Mouse (Mus musculus): Measurements from ENCODE around the gene Spsb1.

DNA sequence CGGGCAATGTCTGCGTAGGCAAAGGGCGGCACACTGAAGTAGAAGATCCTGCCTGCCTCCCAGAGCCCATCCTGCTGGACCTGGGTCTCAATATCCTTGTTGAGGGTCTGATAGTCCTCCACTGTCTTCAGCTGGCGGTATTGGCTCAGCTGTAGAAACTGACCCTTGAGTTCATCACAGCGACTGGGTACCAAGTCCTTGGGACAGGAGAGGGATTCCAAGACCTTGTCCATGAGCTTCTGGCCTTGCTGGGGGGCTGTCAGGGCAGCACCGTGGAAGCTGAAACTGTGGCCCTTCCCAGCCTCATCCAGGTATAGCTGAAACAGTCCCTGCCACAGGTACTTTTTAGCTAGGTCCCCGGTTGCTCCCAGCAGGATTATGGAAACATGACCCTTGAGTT, 41.1 kb upstream of the Spsb1 start:
- TF ChIP-seq CTCF (IDR thresholded peaks at IDR 0.05; ENCODE audit: low read depth) = no peak
- no peak for TF ChIP-seq EP300 (IDR thresholded peaks at IDR 0.05; ENCODE audit: low read depth)

Data from liver, embryonic 14.5 days (tissue).